Mouse (Mus musculus): ENCODE data around the gene Grb2. TPM values are rescaled to one million over a fixed set of nuclear protein-coding genes. Genes with fewer than 3 reads are reported as not detected.
A peak's percentile ranks its signal among the peaks of the same experiment; 100 is the strongest.

Gene Grb2
- polyA plus RNA-seq, 1 experiment = 74.7 TPM

DNA sequence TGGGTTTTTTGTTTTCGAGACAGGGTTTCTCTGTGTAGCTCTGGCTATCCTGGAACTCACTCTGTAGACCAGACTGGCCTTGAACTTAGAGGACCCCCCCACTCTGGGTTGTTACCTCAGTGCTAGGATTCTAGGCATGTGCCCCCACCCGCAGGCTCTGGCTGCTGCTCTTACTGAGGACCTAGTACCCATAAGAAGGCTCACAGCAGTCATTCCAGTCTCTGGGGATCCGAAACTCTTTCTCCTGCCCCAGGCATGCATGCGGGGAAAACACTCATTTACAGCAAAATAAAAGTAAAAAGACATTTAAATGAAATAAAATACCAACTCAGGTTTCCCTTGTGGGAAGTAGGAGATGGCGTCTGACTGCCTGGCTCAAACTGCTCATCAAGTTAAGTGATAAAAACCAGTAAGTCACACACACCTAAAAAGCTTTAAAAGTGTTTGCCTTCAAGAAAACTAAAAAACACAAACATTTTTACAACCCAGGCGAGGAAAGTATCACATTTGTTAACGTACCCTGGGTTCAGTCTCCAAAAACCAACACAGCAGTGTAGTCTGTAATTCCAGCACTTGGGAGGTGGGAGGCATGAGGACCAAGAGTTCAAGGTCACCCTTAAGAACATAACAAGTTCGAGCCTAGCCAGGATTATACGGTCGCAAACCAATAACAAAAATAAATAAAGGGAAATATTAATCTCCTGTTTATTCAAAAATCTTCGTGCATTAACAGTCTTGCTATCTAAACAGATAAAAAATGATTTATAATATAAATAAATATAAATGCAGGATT lies 81.4 kb downstream of the Grb2 start:
- Histone ChIP-seq H3K27ac (ENCODE audit: insufficient read depth, low read length) (no peak overlapping the region), H3K4me3 (ENCODE audit: extremely low read depth, insufficient read depth, insufficient read length) (peak overlapping the region; percentile 81), H3K27me3 (ENCODE audit: control insufficient read depth, insufficient read depth, low read length) (no peaks in the 10 kb centered on the region), H3K4me1 (ENCODE audit: control insufficient read depth, insufficient read depth, insufficient read length) (peaks cover 13% of the 10 kb centered on the region; the same call in 1 of the 2 replicates), H3K36me3 (ENCODE audit: control insufficient read depth, insufficient read depth, low read length) (peaks cover 12% of the 10 kb centered on the region)
- TF ChIP-seq CTCF (IDR thresholded peaks at IDR 0.05; ENCODE audit: extremely low read depth, insufficient read depth, insufficient read length, insufficient replicate concordance) = no peak
- no peak for TF ChIP-seq POLR2A (IDR thresholded peaks at IDR 0.05; ENCODE audit: low read depth, low read length)
- DNase-seq (ENCODE audit: low read depth in 1 of 2, low spot score in 2 of 2) = no peak
- 59% methylated on average over 11 of the region's 11 CpGs for WGBS

DNA sequence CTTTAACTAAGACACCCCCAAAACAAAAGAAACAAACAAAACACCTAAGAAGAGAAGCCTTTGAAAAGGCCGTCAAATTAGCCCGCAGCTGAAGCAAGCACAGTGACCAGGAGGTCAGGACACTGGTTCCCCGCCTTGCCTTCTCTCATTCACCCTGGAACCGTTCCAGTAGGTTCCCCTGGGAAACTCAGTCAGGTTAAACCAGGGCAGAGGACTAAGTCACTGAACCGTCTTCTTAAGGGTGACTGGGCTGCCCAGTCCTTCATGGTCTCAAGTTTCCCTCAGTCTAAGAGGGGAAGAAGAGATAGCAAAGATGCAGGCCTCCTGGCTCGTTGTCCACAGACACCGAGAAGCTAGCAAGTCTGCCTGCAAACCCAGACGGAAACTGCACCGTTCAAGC lies 82.5 kb downstream of the Grb2 start:
- Histone ChIP-seq H3K4me3 (ENCODE audit: extremely low read depth, insufficient read depth, insufficient read length) (no peak overlapping the region), H3K27me3 (ENCODE audit: control insufficient read depth, insufficient read depth, low read length) (no peaks in the 10 kb centered on the region), H3K27ac (ENCODE audit: insufficient read depth, low read length) (no peak overlapping the region), H3K36me3 (ENCODE audit: control insufficient read depth, insufficient read depth, low read length) (peaks cover 16% of the 10 kb centered on the region), H3K4me1 (ENCODE audit: control insufficient read depth, insufficient read depth, insufficient read length) (peaks cover 10% of the 10 kb centered on the region; the same call in 1 of the 2 replicates)
- 84% methylated on average over 9 of the region's 9 CpGs for WGBS
- DNase-seq (ENCODE audit: low read depth in 1 of 2, low spot score in 2 of 2) = no peak
- TF ChIP-seq CTCF (IDR thresholded peaks at IDR 0.05; ENCODE audit: extremely low read depth, insufficient read depth, insufficient read length, insufficient replicate concordance) = no peak
- TF ChIP-seq POLR2A (IDR thresholded peaks at IDR 0.05; ENCODE audit: low read depth, low read length) = no peak

DNA sequence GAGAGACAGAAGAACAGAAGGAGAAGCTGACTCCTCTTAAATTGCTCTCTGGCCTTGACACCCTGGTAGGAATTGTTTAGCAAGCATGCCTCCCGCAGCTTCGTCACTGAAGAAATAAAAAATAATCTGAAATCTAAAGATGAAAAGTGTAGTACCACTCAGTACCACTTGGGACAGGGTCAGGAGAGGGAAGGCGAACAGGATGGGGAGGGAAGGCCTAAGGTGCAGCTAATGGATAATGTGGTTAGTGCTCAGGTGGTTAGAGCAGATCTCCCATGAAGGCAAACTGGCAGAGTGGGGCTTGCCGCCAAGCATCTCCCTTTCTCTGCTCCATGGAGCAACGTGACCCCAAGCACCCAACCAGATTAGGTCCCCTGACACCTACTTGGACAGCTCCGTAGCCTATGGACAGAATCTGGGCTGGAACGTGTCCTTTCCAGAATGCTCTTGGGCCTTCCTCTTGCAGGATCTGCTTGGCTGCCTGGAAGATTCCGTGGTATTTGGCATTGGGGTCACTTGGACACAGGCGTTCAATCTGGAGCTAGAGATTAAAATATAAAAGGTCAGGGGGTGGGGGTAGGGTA lies 84.8 kb downstream of the Grb2 start:
- no peaks in the 10 kb centered on the region for H3K27me3 ChIP-seq (ENCODE audit: control insufficient read depth, insufficient read depth, low read length)
- H3K4me3 ChIP-seq (ENCODE audit: extremely low read depth, insufficient read depth, insufficient read length) = no peak overlapping the region
- no peak for DNase-seq (ENCODE audit: low read depth in 1 of 2, low spot score in 2 of 2)
- no peak for TF ChIP-seq CTCF (IDR thresholded peaks at IDR 0.05; ENCODE audit: extremely low read depth, insufficient read depth, insufficient read length, insufficient replicate concordance)
- no peak for TF ChIP-seq POLR2A (IDR thresholded peaks at IDR 0.05; ENCODE audit: low read depth, low read length)
- 82% methylated on average over 9 of the region's 9 CpGs for WGBS
- H3K27ac ChIP-seq (ENCODE audit: insufficient read depth, low read length) = no peak overlapping the region
- H3K36me3 ChIP-seq (ENCODE audit: control insufficient read depth, insufficient read depth, low read length) = peaks cover 31% of the 10 kb centered on the region
- H3K4me1 ChIP-seq (ENCODE audit: control insufficient read depth, insufficient read depth, insufficient read length) = peaks cover 2% of the 10 kb centered on the region; the same call in 1 of the 2 replicates

DNA sequence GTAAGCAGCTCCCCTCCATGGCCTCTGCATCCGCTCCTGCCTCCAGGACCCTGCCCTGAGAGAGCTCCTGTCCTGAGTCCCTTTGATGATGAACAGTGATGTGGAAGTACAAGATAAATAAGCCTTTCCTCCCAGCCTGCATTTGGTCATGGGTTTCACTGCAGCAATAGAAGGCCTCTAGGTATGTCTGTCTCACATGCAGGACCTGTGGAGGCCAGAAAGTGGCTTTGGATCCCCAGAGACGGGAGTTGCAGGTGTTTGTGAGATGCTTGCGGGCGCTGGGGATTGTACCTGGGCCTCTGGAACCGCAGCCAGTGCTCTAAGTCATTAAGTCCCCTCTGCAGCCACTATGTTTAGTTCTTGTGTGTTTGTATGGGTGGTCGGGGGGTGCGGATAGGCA lies 88.4 kb downstream of the Grb2 start:
- H3K4me1 ChIP-seq (ENCODE audit: control insufficient read depth, insufficient read depth, insufficient read length) = no peaks in the 10 kb centered on the region
- no peaks in the 10 kb centered on the region for H3K27me3 ChIP-seq (ENCODE audit: control insufficient read depth, insufficient read depth, low read length)
- no peak overlapping the region for H3K4me3 ChIP-seq (ENCODE audit: extremely low read depth, insufficient read depth, insufficient read length)
- no peak overlapping the region for H3K27ac ChIP-seq (ENCODE audit: insufficient read depth, low read length)
- TF ChIP-seq CTCF (IDR thresholded peaks at IDR 0.05; ENCODE audit: extremely low read depth, insufficient read depth, insufficient read length, insufficient replicate concordance) (no peak), POLR2A (IDR thresholded peaks at IDR 0.05; ENCODE audit: low read depth, low read length) (no peak)
- H3K36me3 ChIP-seq (ENCODE audit: control insufficient read depth, insufficient read depth, low read length) = peaks cover 47% of the 10 kb centered on the region
- DNase-seq (ENCODE audit: low read depth in 1 of 2, low spot score in 2 of 2) = no peak
- 97% methylated on average over 7 of the region's 7 CpGs for WGBS

DNA sequence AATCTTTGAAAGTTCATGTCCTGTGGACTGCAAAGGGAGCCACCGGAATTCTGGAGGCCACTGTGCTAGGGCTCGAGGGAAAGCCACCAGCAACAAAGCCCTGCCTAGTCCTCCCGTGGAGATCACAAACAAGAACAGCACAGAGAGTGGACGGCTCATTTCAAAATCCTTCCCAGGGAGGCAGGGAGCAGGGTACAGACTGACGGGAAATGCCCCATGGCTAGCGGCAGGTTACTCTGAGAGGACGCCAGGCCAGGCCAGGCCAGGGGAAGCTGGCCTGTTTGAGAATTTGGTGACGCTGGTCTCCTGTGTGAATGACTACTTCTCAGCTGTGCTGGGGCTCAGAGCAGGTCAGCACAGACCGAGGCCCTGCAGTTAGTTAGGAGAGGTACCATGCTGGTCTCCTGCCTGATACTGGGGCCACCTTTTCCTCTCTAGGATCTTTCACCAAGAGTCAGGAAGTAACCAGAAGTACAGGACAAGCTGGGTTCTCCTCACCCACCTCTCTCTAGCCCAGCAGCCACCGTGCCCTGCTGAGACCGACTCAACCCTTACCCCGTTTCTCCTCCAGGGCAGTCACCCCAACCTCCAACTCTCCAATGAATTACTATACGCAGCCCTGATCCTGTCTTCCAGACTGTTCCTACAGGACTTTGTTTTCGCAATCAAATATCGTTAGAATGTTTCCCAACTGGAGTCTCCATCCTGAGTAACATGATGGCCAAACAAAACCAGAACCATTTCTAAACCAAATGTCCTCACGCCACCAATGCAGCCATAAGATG lies 89.5 kb downstream of the Grb2 start:
- 95% methylated on average over 16 of the region's 16 CpGs for WGBS
- TF ChIP-seq POLR2A (IDR thresholded peaks at IDR 0.05; ENCODE audit: low read depth, low read length) (no peak), CTCF (IDR thresholded peaks at IDR 0.05; ENCODE audit: extremely low read depth, insufficient read depth, insufficient read length, insufficient replicate concordance) (no peak)
- peaks cover 3% of the 10 kb centered on the region; the same call in 1 of the 2 replicates for H3K4me1 ChIP-seq (ENCODE audit: control insufficient read depth, insufficient read depth, insufficient read length)
- no peak overlapping the region for H3K27ac ChIP-seq (ENCODE audit: insufficient read depth, low read length)
- no peak for DNase-seq (ENCODE audit: low read depth in 1 of 2, low spot score in 2 of 2)
- H3K27me3 ChIP-seq (ENCODE audit: control insufficient read depth, insufficient read depth, low read length) = no peaks in the 10 kb centered on the region
- H3K36me3 ChIP-seq (ENCODE audit: control insufficient read depth, insufficient read depth, low read length) = peaks cover 49% of the 10 kb centered on the region
- no peak overlapping the region for H3K4me3 ChIP-seq (ENCODE audit: extremely low read depth, insufficient read depth, insufficient read length)

DNA sequence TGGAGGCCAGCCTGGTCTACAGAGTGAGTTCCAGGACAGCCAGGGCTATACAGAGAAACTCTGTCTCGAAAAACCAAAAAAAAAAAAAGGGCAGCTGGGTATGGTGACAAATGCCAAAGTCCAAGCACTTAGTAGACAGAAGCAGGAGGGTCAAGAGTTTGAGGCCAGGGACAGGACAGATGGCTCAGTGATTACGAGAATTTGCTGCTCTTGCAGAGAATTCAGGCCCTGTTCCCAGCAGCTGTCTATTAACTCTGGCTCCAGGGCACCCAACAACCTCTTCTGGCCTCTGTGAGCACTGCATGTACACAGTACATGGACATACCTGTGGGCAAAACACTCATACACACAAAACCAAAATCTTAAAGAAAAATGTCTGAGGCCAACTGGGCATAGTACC lies 90.4 kb downstream of the Grb2 start:
- Histone ChIP-seq H3K27me3 (ENCODE audit: control insufficient read depth, insufficient read depth, low read length) (no peaks in the 10 kb centered on the region), H3K36me3 (ENCODE audit: control insufficient read depth, insufficient read depth, low read length) (peaks cover 47% of the 10 kb centered on the region), H3K4me1 (ENCODE audit: control insufficient read depth, insufficient read depth, insufficient read length) (peaks cover 9% of the 10 kb centered on the region; the same call in 1 of the 2 replicates), H3K4me3 (ENCODE audit: extremely low read depth, insufficient read depth, insufficient read length) (no peak overlapping the region), H3K27ac (ENCODE audit: insufficient read depth, low read length) (no peak overlapping the region)
- DNase-seq (ENCODE audit: low read depth in 1 of 2, low spot score in 2 of 2) = no peak
- 92% methylated on average over 2 of the region's 2 CpGs for WGBS
- no peak for TF ChIP-seq POLR2A (IDR thresholded peaks at IDR 0.05; ENCODE audit: low read depth, low read length)
- TF ChIP-seq CTCF (IDR thresholded peaks at IDR 0.05; ENCODE audit: extremely low read depth, insufficient read depth, insufficient read length, insufficient replicate concordance) = no peak

Data from spleen, adult 2 months (tissue).